Mouse (Mus musculus) hindbrain, embryonic 13.5 days (tissue): ENCODE data around the gene Cxcr5. TPM values are rescaled to one million over a fixed set of nuclear protein-coding genes. Genes with fewer than 3 reads are reported as not detected.

ENCODE experiments used
- ATAC-seq: fragments of 200-750 bp; cut with Nextera tagmentation; 2 replicates; pipeline ENCODE4 v1.8.0; 2017; ENCODE audit warnings: moderate TSS enrichment; ENCODE audit not compliant: low FRiP score
- H3K27ac ChIP-seq: fragments of 300-500 bp; sonication (generic); 2 replicates; pipeline ENCODE4 v1.5.1; 2015; ENCODE audit warnings: inconsistent platforms, mild to moderate bottlenecking, moderate library complexity
- H3K27me3 ChIP-seq: fragments of 300-500 bp; sonication (generic); 2 replicates; pipeline ENCODE4 v1.6.1; 2015; ENCODE audit warnings: mild to moderate bottlenecking, inconsistent platforms
- H3K36me3 ChIP-seq: fragments of 300-500 bp; sonication (generic); 2 replicates; pipeline ENCODE4 v1.6.1; 2015; ENCODE audit warnings: mild to moderate bottlenecking, inconsistent platforms
- H3K4me1 ChIP-seq: fragments of 300-500 bp; sonication (generic); replicated peaks from 2 replicates; pipeline ENCODE4 v1.6.1; 2015; ENCODE audit warnings: inconsistent platforms
- H3K4me2 ChIP-seq: fragments of 300-500 bp; sonication (generic); 2 replicates; pipeline ENCODE4 v1.6.1; 2015; ENCODE audit warnings: inconsistent platforms, mild to moderate bottlenecking, moderate library complexity
- H3K4me3 ChIP-seq: fragments of 300-500 bp; sonication (generic); 2 replicates; pipeline ENCODE4 v1.5.1; 2015; ENCODE audit warnings: mild to moderate bottlenecking, inconsistent platforms
- H3K9ac ChIP-seq: fragments of 300-500 bp; sonication (generic); 2 replicates; pipeline ENCODE4 v1.6.1; 2015; ENCODE audit warnings: mild to moderate bottlenecking, inconsistent platforms
- H3K9me3 ChIP-seq: fragments of 300-500 bp; sonication (generic); 2 replicates; pipeline ENCODE4 v1.6.1; 2016; ENCODE audit warnings: inconsistent platforms
- WGBS: fragments of 180-500 bp; shearing (Covaris S2); methylation state at CpG from one replicate; pipeline ENCODE4 v1.1.7; 2015; 5-methylcytosine and 5-hydroxymethylcytosine counted together
- polyA plus RNA-seq: library from polyadenylated mRNA; unstranded; fragments of >200 nt; fragmentation: Nextera tagmentation; extraction: Ambion mirVana; gene quantifications from 2 replicates; pipeline ENCODE4 v1.2.1, GENCODE M21; 2015

The Cxcr5 gene
- polyA plus RNA-seq, 1 experiment from 2014 or later: 0.10 TPM

GRCm38 (mm10) chr9:44510872-44511601 is 50.6 kb downstream of the Cxcr5 start:
- Histone ChIP-seq H3K4me1 (peaks cover 39% of the 10 kb centered on the region), H3K9ac (no peak overlapping the region), H3K36me3 (peaks cover 34% of the 10 kb centered on the region), H3K4me3 (no peak overlapping the region), H3K4me2 (no peak overlapping the region), H3K9me3 (no peaks in the 10 kb centered on the region), H3K27me3 (peaks cover 11% of the 10 kb centered on the region), H3K27ac (peak overlapping the region; percentile 49; the same call in 1 of the 2 replicates)
- 77% methylated on average over 5 of the region's 5 CpGs for WGBS
- ATAC-seq: no peak

GRCm38 (mm10) chr9:44510355-44510871 is 51.3 kb downstream of the Cxcr5 start:
- ATAC-seq: no peak
- peak overlapping the region; percentile 21; the same call in 1 of the 2 replicates for H3K9ac ChIP-seq
- 34% methylated on average over 9 of the region's 9 CpGs for WGBS

GRCm38 (mm10) chr9:44509487-44510354 is 52.0 kb downstream of the Cxcr5 start:
- peaks cover 11% of the 10 kb centered on the region for H3K27me3 ChIP-seq
- ATAC-seq: peak; percentile 19
- peaks cover 47% of the 10 kb centered on the region for H3K4me1 ChIP-seq
- peak overlapping the region; percentile 52 for H3K27ac ChIP-seq
- no peaks in the 10 kb centered on the region for H3K9me3 ChIP-seq
- peak overlapping the region; percentile 9; the same call in 1 of the 2 replicates for H3K4me3 ChIP-seq
- H3K36me3 ChIP-seq: peaks cover 47% of the 10 kb centered on the region
- peak overlapping the region; percentile 21 for H3K9ac ChIP-seq
- H3K4me2 ChIP-seq: peak overlapping the region; percentile 50
- WGBS: 10% methylated on average over 24 of the region's 27 CpGs

More at GRCm38 (mm10) chr9:44510355-44510871, 51.3 kb downstream of the Cxcr5 start:
- peaks cover 41% of the 10 kb centered on the region for H3K36me3 ChIP-seq
- H3K27me3 ChIP-seq: peaks cover 11% of the 10 kb centered on the region
- no peaks in the 10 kb centered on the region for H3K9me3 ChIP-seq
- peak overlapping the region; percentile 50; the same call in 1 of the 2 replicates for H3K4me2 ChIP-seq
- peaks cover 44% of the 10 kb centered on the region for H3K4me1 ChIP-seq
- no peak overlapping the region for H3K4me3 ChIP-seq
- H3K27ac ChIP-seq: peak overlapping the region; percentile 49

GRCm38 (mm10) chr9:44508721-44509486 is 52.8 kb downstream of the Cxcr5 start:
- Histone ChIP-seq H3K4me1 (peaks cover 50% of the 10 kb centered on the region), H3K36me3 (peaks cover 51% of the 10 kb centered on the region), H3K9me3 (no peaks in the 10 kb centered on the region), H3K27me3 (peaks cover 11% of the 10 kb centered on the region), H3K4me2 (peak overlapping the region; percentile 50), H3K9ac (peak overlapping the region; percentile 21), H3K27ac (peak overlapping the region; percentile 52), H3K4me3 (no peak overlapping the region)
- 78% methylated on average over 19 of the region's 19 CpGs for WGBS
- ATAC-seq: no peak

- H3K4me2 ChIP-seq: no peak overlapping the region
- no peak overlapping the region for H3K4me3 ChIP-seq
- H3K9me3 ChIP-seq: no peaks in the 10 kb centered on the region
- no peak overlapping the region for H3K27ac ChIP-seq
- 84% methylated on average over 18 of the region's 18 CpGs for WGBS
- peaks cover 11% of the 10 kb centered on the region for H3K27me3 ChIP-seq
- no peak overlapping the region for H3K9ac ChIP-seq
- ATAC-seq: no peak
- H3K4me1 ChIP-seq: peaks cover 50% of the 10 kb centered on the region
- peaks cover 56% of the 10 kb centered on the region for H3K36me3 ChIP-seq
These were observed 53.5 kb downstream of the Cxcr5 start for GRCm38 (mm10) chr9:44508124-44508619.

GRCm38 (mm10) chr9:44507345-44507744 is 54.3 kb downstream of the Cxcr5 start:
- 95% methylated on average over 6 of the region's 6 CpGs for WGBS
- H3K36me3 ChIP-seq: peaks cover 60% of the 10 kb centered on the region
- no peak for ATAC-seq

GRCm38 (mm10) chr9:44506566-44506965 is 55.1 kb downstream of the Cxcr5 start:
- Histone ChIP-seq H3K4me3 (no peak overlapping the region), H3K27me3 (peaks cover 11% of the 10 kb centered on the region), H3K27ac (no peak overlapping the region), H3K36me3 (peaks cover 60% of the 10 kb centered on the region), H3K9ac (no peak overlapping the region), H3K4me1 (peaks cover 48% of the 10 kb centered on the region), H3K9me3 (no peaks in the 10 kb centered on the region), H3K4me2 (no peak overlapping the region)
- 94% methylated on average over 13 of the region's 13 CpGs for WGBS
- ATAC-seq: no peak

More at GRCm38 (mm10) chr9:44507345-44507744, 54.3 kb downstream of the Cxcr5 start:
- Histone ChIP-seq H3K4me2 (no peak overlapping the region), H3K4me3 (no peak overlapping the region), H3K9ac (no peak overlapping the region), H3K9me3 (no peaks in the 10 kb centered on the region), H3K27ac (no peak overlapping the region), H3K4me1 (peaks cover 50% of the 10 kb centered on the region), H3K27me3 (peaks cover 11% of the 10 kb centered on the region)

GRCm38 (mm10) chr9:44505824-44506467 is 55.7 kb downstream of the Cxcr5 start:
- Histone ChIP-seq H3K27ac (no peak overlapping the region), H3K36me3 (peaks cover 60% of the 10 kb centered on the region), H3K4me1 (peaks cover 49% of the 10 kb centered on the region), H3K4me2 (no peak overlapping the region), H3K9me3 (no peaks in the 10 kb centered on the region), H3K4me3 (no peak overlapping the region), H3K27me3 (peaks cover 11% of the 10 kb centered on the region), H3K9ac (no peak overlapping the region; the same call in 1 of the 2 replicates)
- WGBS: 52% methylated on average over 23 of the region's 23 CpGs
- no peak for ATAC-seq

GRCm38 (mm10) chr9:44504893-44505823 is 56.5 kb downstream of the Cxcr5 start:
- 75% methylated on average over 20 of the region's 20 CpGs for WGBS
- H3K36me3 ChIP-seq: peaks cover 60% of the 10 kb centered on the region
- peaks cover 11% of the 10 kb centered on the region for H3K27me3 ChIP-seq
- no peak overlapping the region; the same call in 1 of the 2 replicates for H3K27ac ChIP-seq
- H3K9me3 ChIP-seq: no peaks in the 10 kb centered on the region
- H3K4me3 ChIP-seq: no peak overlapping the region
- peaks cover 50% of the 10 kb centered on the region for H3K4me1 ChIP-seq
- peak overlapping the region; percentile 35 for H3K9ac ChIP-seq
- H3K4me2 ChIP-seq: no peak overlapping the region
- no peak for ATAC-seq

GRCm38 (mm10) chr9:44502006-44502405 is 59.7 kb downstream of the Cxcr5 start:
- no peak overlapping the region for H3K4me3 ChIP-seq
- peaks cover 35% of the 10 kb centered on the region for H3K36me3 ChIP-seq
- peaks cover 63% of the 10 kb centered on the region for H3K4me1 ChIP-seq
- H3K27me3 ChIP-seq: no peaks in the 10 kb centered on the region
- ATAC-seq: no peak
- H3K27ac ChIP-seq: no peak overlapping the region
- H3K4me2 ChIP-seq: peak overlapping the region; percentile 9; the same call in 1 of the 2 replicates
- 5% methylated on average over 4 of the region's 4 CpGs for WGBS
- H3K9ac ChIP-seq: no peak overlapping the region
- no peaks in the 10 kb centered on the region for H3K9me3 ChIP-seq
